Mouse (Mus musculus) kidney, postnatal 0 days (tissue): ENCODE measurements around the gene Gins3. TPM values are rescaled to one million over a fixed set of nuclear protein-coding genes. Genes with fewer than 3 reads are reported as not detected.

Experiments used
- ATAC-seq: fragments of 200-750 bp; cut with Nextera tagmentation; replicated peaks from 2 replicates; pipeline ENCODE4 v1.8.0; 2017; ENCODE audit warnings: low read depth, moderate number of reproducible peaks, moderate TSS enrichment, moderate library complexity; ENCODE audit not compliant: low FRiP score
- DNase-seq: peaks from one replicate; pipeline ENCODE4 v3.0.0-alpha.2; 2016; ENCODE audit warnings: low spot score
- H3K27ac ChIP-seq: fragments of 300-500 bp; sonication (generic); 2 replicates; pipeline ENCODE4 v1.5.1; 2014; ENCODE audit warnings: mild to moderate bottlenecking
- H3K27me3 ChIP-seq: fragments of 300-500 bp; sonication (generic); 2 replicates; pipeline ENCODE4 v1.6.1; 2014; ENCODE audit warnings: low read length, mixed read lengths; ENCODE audit not compliant: insufficient read depth
- H3K36me3 ChIP-seq: fragments of 300-500 bp; sonication (generic); 2 replicates; pipeline ENCODE4 v1.6.1; 2014; ENCODE audit warnings: low read length, mixed read lengths; ENCODE audit not compliant: insufficient read depth
- H3K4me1 ChIP-seq: fragments of 300-500 bp; sonication (generic); replicated peaks from 2 replicates; pipeline ENCODE4 v1.6.1; 2014; ENCODE audit warnings: antibody characterized with exemption, low read length, mixed read lengths; ENCODE audit not compliant: insufficient read depth
- H3K4me2 ChIP-seq: fragments of 300-500 bp; sonication (generic); 2 replicates; pipeline ENCODE4 v1.6.1; 2014; ENCODE audit warnings: mild to moderate bottlenecking, low read length, moderate library complexity, mixed read lengths
- H3K4me3 ChIP-seq: fragments of 300-500 bp; sonication (generic); replicated peaks from 2 replicates; pipeline ENCODE4 v1.5.1; 2014; ENCODE audit warnings: low read depth, low read length
- H3K9ac ChIP-seq: fragments of 300-500 bp; sonication (generic); 2 replicates; pipeline ENCODE4 v1.6.1; 2014; ENCODE audit warnings: low read depth, low read length
- H3K9me3 ChIP-seq: fragments of 300-500 bp; sonication (generic); replicated peaks from 2 replicates; pipeline ENCODE4 v1.6.1; 2016; ENCODE audit warnings: low read length, inconsistent platforms, mixed read lengths
- CTCF ChIP-seq: IDR thresholded peaks from 2 replicates; pipeline ENCODE4 v1.5.1; 2016; ENCODE audit warnings: antibody characterized with exemption, low read depth, mild to moderate bottlenecking, moderate library complexity
- WGBS: fragments of 180-500 bp; shearing (Covaris S2); extraction: QIAGEN DNeasy Blood & Tissue Kit; methylation state at CpG from one replicate; pipeline ENCODE4 v1.1.7; 2014; 5-methylcytosine and 5-hydroxymethylcytosine counted together
- polyA plus RNA-seq: library from polyadenylated mRNA; unstranded; fragments of >200 nt; fragmentation: Nextera tagmentation; extraction: Ambion mirVana; gene quantifications from 2 replicates; pipeline ENCODE4 v1.2.1, GENCODE M21; 2015

Gins3 gene
- polyA plus RNA-seq, 1 experiment from 2014 or later, result 9.9 TPM

- Histone ChIP-seq H3K4me2 (peak overlapping the region; percentile 98), H3K9ac (peak overlapping the region; percentile 55), H3K36me3 (no peaks in the 10 kb centered on the region), H3K4me1 (peaks cover 7% of the 10 kb centered on the region; the same call in 1 of the 2 replicates), H3K27ac (no peak overlapping the region), H3K27me3 (peaks cover 16% of the 10 kb centered on the region), H3K9me3 (no peaks in the 10 kb centered on the region), H3K4me3 (peak overlapping the region; percentile 51)
- WGBS, result under 1% methylated on average over 46 of the region's 70 CpGs
- TF ChIP-seq CTCF, result no peak
- ATAC-seq (0 out of 2 replicates have a peak, but pooled peaks have one; percentile 26), DNase-seq (no peak)
Observed at GRCm38 (mm10) chr8:95678024-95678611, 44.9 kb downstream of the Gins3 start.

- H3K9ac ChIP-seq, result 0 out of 2 replicates have a peak overlapping the region, but pooled peaks have one; percentile 4
- ATAC-seq (no peak), DNase-seq (no peak)
- H3K4me2 ChIP-seq, result no peak overlapping the region
- H3K27me3 ChIP-seq, result no peaks in the 10 kb centered on the region
- no peak overlapping the region for H3K4me3 ChIP-seq
- no peak overlapping the region for H3K27ac ChIP-seq
- no peaks in the 10 kb centered on the region for H3K9me3 ChIP-seq
- no peak for TF ChIP-seq CTCF
- no peaks in the 10 kb centered on the region for H3K36me3 ChIP-seq
- H3K4me1 ChIP-seq, result no peaks in the 10 kb centered on the region
- 71% methylated on average over 10 of the region's 10 CpGs for WGBS
Observed at GRCm38 (mm10) chr8:95688073-95688672, 54.9 kb downstream of the Gins3 start.

GRCm38 (mm10) chr8:95690929-95691541 is 57.8 kb downstream of the Gins3 start:
- H3K4me2 ChIP-seq, result no peak overlapping the region
- H3K4me3 ChIP-seq, result no peak overlapping the region
- H3K27me3 ChIP-seq, result no peaks in the 10 kb centered on the region
- no peak for TF ChIP-seq CTCF
- DNase-seq (no peak), ATAC-seq (no peak)
- WGBS, result 77% methylated on average over 13 of the region's 13 CpGs
- H3K36me3 ChIP-seq, result no peaks in the 10 kb centered on the region
- no peaks in the 10 kb centered on the region for H3K9me3 ChIP-seq
- H3K27ac ChIP-seq, result no peak overlapping the region
- H3K4me1 ChIP-seq, result no peaks in the 10 kb centered on the region
- H3K9ac ChIP-seq, result no peak overlapping the region

GRCm38 (mm10) chr8:95694631-95695030 is 61.4 kb downstream of the Gins3 start:
- DNase-seq (no peak), ATAC-seq (no peak)
- H3K9ac ChIP-seq, result no peak overlapping the region
- no peak overlapping the region for H3K4me2 ChIP-seq
- H3K36me3 ChIP-seq, result no peaks in the 10 kb centered on the region
- no peak overlapping the region for H3K4me3 ChIP-seq
- WGBS, result 28% methylated on average over 6 of the region's 6 CpGs
- no peak for TF ChIP-seq CTCF
- no peaks in the 10 kb centered on the region for H3K9me3 ChIP-seq
- H3K4me1 ChIP-seq, result no peaks in the 10 kb centered on the region
- 0 out of 2 replicates have a peak, but pooled peaks cover 5% of the 10 kb centered on the region for H3K27me3 ChIP-seq
- no peak overlapping the region for H3K27ac ChIP-seq

Other genes starting within 250 kb of the Gins3 start
- gene Cfap20, start 198.6 kb upstream of the Gins3 start, polyA plus RNA-seq, result 126 and 129 TPM in 2 replicates
- 9.5 and 11.2 TPM in 2 replicates for gene Csnk2a2, start 143.4 kb upstream of the Gins3 start, polyA plus RNA-seq
- gene Ccdc113, start 99.4 kb upstream of the Gins3 start, polyA plus RNA-seq, result 1.5 and 2.2 TPM in 2 replicates
- not detected in 2 replicates for gene Prss54, start 57.1 kb upstream of the Gins3 start, polyA plus RNA-seq
- gene Ndrg4, start 43.5 kb downstream of the Gins3 start, polyA plus RNA-seq, result 22.0 and 22.2 TPM in 2 replicates
- gene Setd6, start 82.4 kb downstream of the Gins3 start, polyA plus RNA-seq, result 15.3 and 16.8 TPM in 2 replicates
- 28.7 and 34.9 TPM in 2 replicates for gene Cnot1, start 174.0 kb downstream of the Gins3 start, polyA plus RNA-seq
- 414 and 422 TPM in 2 replicates for gene Sap18b, start 191.9 kb downstream of the Gins3 start, polyA plus RNA-seq
- 12.6 and 12.9 TPM in 2 replicates for gene Slc38a7, start 220.1 kb downstream of the Gins3 start, polyA plus RNA-seq